Mouse (Mus musculus): ENCODE results near the gene Mfrp. TPM values are rescaled to one million over a fixed set of nuclear protein-coding genes. Genes with fewer than 3 reads are reported as not detected.
A peak's percentile ranks its signal among the peaks of the same experiment; 100 is the strongest.

Gene Mfrp
- total and polyA plus RNA-seq, 2 experiments, result not detected

- Histone ChIP-seq H3K9ac (ENCODE audit: low read depth, low read length) (peak overlapping the region; percentile 87), H3K4me1 (ENCODE audit: control insufficient read depth, insufficient read depth, low read length) (no peaks in the 10 kb centered on the region), H3K36me3 (ENCODE audit: control insufficient read depth, insufficient read depth, low read length) (no peaks in the 10 kb centered on the region), H3K4me3 (ENCODE audit: insufficient read depth, low read depth, low read length) (peak overlapping the region; percentile 84), H3K27ac (replicated peaks; ENCODE audit: insufficient read depth, low read depth, low read length) (peak overlapping the region; percentile 56), H3K79me2 (ENCODE audit: control insufficient read depth, insufficient read depth, low read length) (no peaks in the 10 kb centered on the region), H3K27me3 (ENCODE audit: control insufficient read depth, insufficient read depth, low read length) (no peaks in the 10 kb centered on the region)
- 8% methylated on average over 15 of the region's 15 CpGs for WGBS
- no peak for TF ChIP-seq POLR2A (IDR thresholded peaks at IDR 0.05; ENCODE audit: extremely low read depth, insufficient read depth, low read length)
- no peak for TF ChIP-seq CTCF (IDR thresholded peaks at IDR 0.05; ENCODE audit: low read depth, low read length)
- DNase-seq (ENCODE audit: extremely low read depth, low read depth, low spot score), result peak; percentile 45
Observed at GRCm38 (mm10) chr9:44067241-44067959, 34.1 kb upstream of the Mfrp start.

GRCm38 (mm10) chr9:44067960-44068330, 33.6 kb upstream of the Mfrp start:
- no peak overlapping the region for H3K9ac ChIP-seq (ENCODE audit: low read depth, low read length)
- no peak for TF ChIP-seq POLR2A (IDR thresholded peaks at IDR 0.05; ENCODE audit: extremely low read depth, insufficient read depth, low read length)
- TF ChIP-seq CTCF (IDR thresholded peaks at IDR 0.05; ENCODE audit: low read depth, low read length), result no peak

GRCm38 (mm10) chr9:44069252-44069651, 32.3 kb upstream of the Mfrp start:
- no peak overlapping the region for H3K9ac ChIP-seq (ENCODE audit: low read depth, low read length)
- DNase-seq (ENCODE audit: extremely low read depth, low read depth, low spot score), result no peak
- WGBS, result 58% methylated on average over 7 of the region's 7 CpGs
- H3K79me2 ChIP-seq (ENCODE audit: control insufficient read depth, insufficient read depth, low read length), result no peaks in the 10 kb centered on the region
- H3K36me3 ChIP-seq (ENCODE audit: control insufficient read depth, insufficient read depth, low read length), result no peaks in the 10 kb centered on the region
- H3K4me1 ChIP-seq (ENCODE audit: control insufficient read depth, insufficient read depth, low read length), result no peaks in the 10 kb centered on the region
- no peak overlapping the region for H3K4me3 ChIP-seq (ENCODE audit: insufficient read depth, low read depth, low read length)
- TF ChIP-seq CTCF (IDR thresholded peaks at IDR 0.05; ENCODE audit: low read depth, low read length) (no peak), POLR2A (IDR thresholded peaks at IDR 0.05; ENCODE audit: extremely low read depth, insufficient read depth, low read length) (no peak)
- no peaks in the 10 kb centered on the region for H3K27me3 ChIP-seq (ENCODE audit: control insufficient read depth, insufficient read depth, low read length)
- H3K27ac ChIP-seq (replicated peaks; ENCODE audit: insufficient read depth, low read depth, low read length), result no peak overlapping the region

More at GRCm38 (mm10) chr9:44067960-44068330, 33.6 kb upstream of the Mfrp start:
- no peaks in the 10 kb centered on the region for H3K36me3 ChIP-seq (ENCODE audit: control insufficient read depth, insufficient read depth, low read length)
- H3K4me1 ChIP-seq (ENCODE audit: control insufficient read depth, insufficient read depth, low read length), result no peaks in the 10 kb centered on the region
- H3K4me3 ChIP-seq (ENCODE audit: insufficient read depth, low read depth, low read length), result no peak overlapping the region
- H3K27ac ChIP-seq (replicated peaks; ENCODE audit: insufficient read depth, low read depth, low read length), result no peak overlapping the region
- H3K27me3 ChIP-seq (ENCODE audit: control insufficient read depth, insufficient read depth, low read length), result no peaks in the 10 kb centered on the region
- no peak for DNase-seq (ENCODE audit: extremely low read depth, low read depth, low spot score)
- H3K79me2 ChIP-seq (ENCODE audit: control insufficient read depth, insufficient read depth, low read length), result no peaks in the 10 kb centered on the region
- 91% methylated on average over 6 of the region's 6 CpGs for WGBS

GRCm38 (mm10) chr9:44070113-44070843, 31.3 kb upstream of the Mfrp start:
- no peak for DNase-seq (ENCODE audit: extremely low read depth, low read depth, low spot score)
- H3K79me2 ChIP-seq (ENCODE audit: control insufficient read depth, insufficient read depth, low read length), result no peaks in the 10 kb centered on the region
- no peaks in the 10 kb centered on the region for H3K36me3 ChIP-seq (ENCODE audit: control insufficient read depth, insufficient read depth, low read length)
- no peak for TF ChIP-seq CTCF (IDR thresholded peaks at IDR 0.05; ENCODE audit: low read depth, low read length)
- no peak for TF ChIP-seq POLR2A (IDR thresholded peaks at IDR 0.05; ENCODE audit: extremely low read depth, insufficient read depth, low read length)
- 87% methylated on average over 14 of the region's 14 CpGs for WGBS
- H3K9ac ChIP-seq (ENCODE audit: low read depth, low read length), result no peak overlapping the region
- H3K27me3 ChIP-seq (ENCODE audit: control insufficient read depth, insufficient read depth, low read length), result no peaks in the 10 kb centered on the region
- H3K4me1 ChIP-seq (ENCODE audit: control insufficient read depth, insufficient read depth, low read length), result no peaks in the 10 kb centered on the region
- H3K27ac ChIP-seq (replicated peaks; ENCODE audit: insufficient read depth, low read depth, low read length), result no peak overlapping the region
- H3K4me3 ChIP-seq (ENCODE audit: insufficient read depth, low read depth, low read length), result no peak overlapping the region

GRCm38 (mm10) chr9:44070844-44071231, 30.7 kb upstream of the Mfrp start:
- no peak overlapping the region for H3K27ac ChIP-seq (replicated peaks; ENCODE audit: insufficient read depth, low read depth, low read length)
- no peaks in the 10 kb centered on the region for H3K79me2 ChIP-seq (ENCODE audit: control insufficient read depth, insufficient read depth, low read length)
- no peaks in the 10 kb centered on the region for H3K36me3 ChIP-seq (ENCODE audit: control insufficient read depth, insufficient read depth, low read length)
- no peaks in the 10 kb centered on the region for H3K27me3 ChIP-seq (ENCODE audit: control insufficient read depth, insufficient read depth, low read length)
- no peaks in the 10 kb centered on the region for H3K4me1 ChIP-seq (ENCODE audit: control insufficient read depth, insufficient read depth, low read length)
- 88% methylated on average over 8 of the region's 8 CpGs for WGBS
- no peak for DNase-seq (ENCODE audit: extremely low read depth, low read depth, low spot score)
- TF ChIP-seq CTCF (IDR thresholded peaks at IDR 0.05; ENCODE audit: low read depth, low read length), result no peak
- TF ChIP-seq POLR2A (IDR thresholded peaks at IDR 0.05; ENCODE audit: extremely low read depth, insufficient read depth, low read length), result no peak
- H3K4me3 ChIP-seq (ENCODE audit: insufficient read depth, low read depth, low read length), result no peak overlapping the region
- H3K9ac ChIP-seq (ENCODE audit: low read depth, low read length), result no peak overlapping the region

All from liver, adult 2 months (tissue).